Mouse (Mus musculus): ENCODE data around the gene Cpeb2. TPM values are rescaled to one million over a fixed set of nuclear protein-coding genes. Genes with fewer than 3 reads are reported as not detected.

The Cpeb2 gene
- total and polyA plus RNA-seq, 3 experiments, result 0.25 to 1.0 (median 0.52) TPM

- Histone ChIP-seq H3K4me2 (ENCODE audit: insufficient read depth, low read depth, poor library complexity, severe bottlenecking) (no peak overlapping the region), H3K4me3 (replicated peaks in 1 of 3; ENCODE audit: low read depth in 2 of 3, low read length in 2 of 3, poor library complexity in 1 of 3) (no peak overlapping the region), H3K36me3 (replicated peaks in 1 of 2; ENCODE audit: control insufficient read depth in 1 of 2, insufficient read depth in 1 of 2, low read length in 1 of 2) (peaks cover 0 to 11% of the 10 kb centered on the region in 2 experiments), H3K79me2 (replicated peaks; ENCODE audit: control insufficient read depth, extremely low read depth, insufficient read depth, poor library complexity, severe bottlenecking) (no peaks in the 10 kb centered on the region), H3K9me3 (replicated peaks; ENCODE audit: low read length) (no peaks in the 10 kb centered on the region), H3K9ac (ENCODE audit: insufficient read depth, low read depth) (no peak overlapping the region), H3K27me3 (replicated peaks) (no peaks in the 10 kb centered on the region), H3K27ac (ENCODE audit: insufficient read depth, low read depth) (no peak overlapping the region), H3K4me1 (ENCODE audit: control insufficient read depth in 1 of 2, insufficient read depth in 2 of 2) (no peaks in the 10 kb centered on the region)
- no peak for DNase-seq (ENCODE audit: extremely low read depth)
- in situ Hi-C loops (cut with MboI; ENCODE audit: low pct_ligation_motif_present, low pct_unique_long_range_greater_than_20kb, low sequenced_read_pairs), result loop anchor here (25.0 kb wide), 1 partner anchor 115 kb away; no protein-coding TSS in a partner anchor
- dilution Hi-C loops (cut with MboI; ENCODE audit: extremely low pct_ligation_motif_present, extremely low pct_unique_long_range_greater_than_20kb, low sequenced_read_pairs), result no loop called here
- no peak for TF ChIP-seq PAX5 (IDR thresholded peaks at IDR 0.05; ENCODE audit: low read length)
- TF ChIP-seq RAD21 (IDR thresholded peaks at IDR 0.05; ENCODE audit: low read depth, low read length), result no peak
- TF ChIP-seq UBTF (IDR thresholded peaks at IDR 0.05; ENCODE audit: low read depth, low read length), result no peak
- TF ChIP-seq RCOR1 (conservative IDR thresholded peaks at IDR 0.05; ENCODE audit: low read depth, low read length), result no peak
- TF ChIP-seq EP300 (IDR thresholded peaks at IDR 0.05; ENCODE audit: low read length), result no peak
- TF ChIP-seq MAZ (IDR thresholded peaks at IDR 0.05; ENCODE audit: low read depth, low read length), result no peak
- TF ChIP-seq ETS1 (conservative IDR thresholded peaks at IDR 0.05; ENCODE audit: low read depth, low read length), result no peak
- TF ChIP-seq BHLHE40 (IDR thresholded peaks at IDR 0.05; ENCODE audit: low read depth, low read length), result no peak
- no peak for TF ChIP-seq MAFK (IDR thresholded peaks at IDR 0.05; ENCODE audit: insufficient replicate concordance, low read length)
- no peak for TF ChIP-seq IRF4 (IDR thresholded peaks at IDR 0.05; ENCODE audit: low read depth, low read length)
- TF ChIP-seq JUN (IDR thresholded peaks at IDR 0.05; ENCODE audit: insufficient read depth, low read depth, low read length), result no peak
- TF ChIP-seq MXI1 (IDR thresholded peaks at IDR 0.05; ENCODE audit: low read depth, low read length), result no peak
- TF ChIP-seq TBP (conservative IDR thresholded peaks at IDR 0.05; ENCODE audit: low read depth, low read length), result no peak
- no peak for TF ChIP-seq HCFC1 (IDR thresholded peaks at IDR 0.05; ENCODE audit: low read depth, low read length)
- no peak for TF ChIP-seq CHD2 (IDR thresholded peaks at IDR 0.05; ENCODE audit: low read length)
These were observed 14.0 kb downstream of the Cpeb2 start for GRCm38 (mm10) chr5:43246954-43247353.

- no peak overlapping the region for H3K9ac ChIP-seq (ENCODE audit: insufficient read depth, low read depth)
- no peaks in the 10 kb centered on the region for H3K27me3 ChIP-seq (replicated peaks)
- peaks cover 0 to 11% of the 10 kb centered on the region in 2 experiments for H3K36me3 ChIP-seq (replicated peaks in 1 of 2; ENCODE audit: control insufficient read depth in 1 of 2, insufficient read depth in 1 of 2, low read length in 1 of 2)
- H3K79me2 ChIP-seq (replicated peaks; ENCODE audit: control insufficient read depth, extremely low read depth, insufficient read depth, poor library complexity, severe bottlenecking), result no peaks in the 10 kb centered on the region
- H3K4me3 ChIP-seq (replicated peaks in 1 of 3; ENCODE audit: low read depth in 2 of 3, low read length in 2 of 3, poor library complexity in 1 of 3), result no peak overlapping the region
- no peak for DNase-seq (ENCODE audit: extremely low read depth)
- no peaks in the 10 kb centered on the region for H3K9me3 ChIP-seq (replicated peaks; ENCODE audit: low read length)
- TF ChIP-seq BHLHE40 (IDR thresholded peaks at IDR 0.05; ENCODE audit: low read depth, low read length), result no peak
- no peak for TF ChIP-seq USF1 (IDR thresholded peaks at IDR 0.05; ENCODE audit: low read depth, low read length)
- no peak for TF ChIP-seq ETS1 (conservative IDR thresholded peaks at IDR 0.05; ENCODE audit: low read depth, low read length)
- TF ChIP-seq TBP (conservative IDR thresholded peaks at IDR 0.05; ENCODE audit: low read depth, low read length), result no peak
- no peak for TF ChIP-seq ZKSCAN1 (IDR thresholded peaks at IDR 0.05; ENCODE audit: borderline replicate concordance, low read depth, low read length)
- TF ChIP-seq RAD21 (IDR thresholded peaks at IDR 0.05; ENCODE audit: low read depth, low read length), result no peak
- no peak for TF ChIP-seq NELFE (IDR thresholded peaks at IDR 0.05; ENCODE audit: low read depth, low read length)
- TF ChIP-seq HCFC1 (IDR thresholded peaks at IDR 0.05; ENCODE audit: low read depth, low read length), result no peak
- in situ Hi-C loops (cut with MboI; ENCODE audit: low pct_ligation_motif_present, low pct_unique_long_range_greater_than_20kb, low sequenced_read_pairs), result loop anchor here (25.0 kb wide), 1 partner anchor 114 kb away; no protein-coding TSS in a partner anchor
- H3K27ac ChIP-seq (ENCODE audit: insufficient read depth, low read depth), result no peak overlapping the region
- dilution Hi-C loops (cut with MboI; ENCODE audit: extremely low pct_ligation_motif_present, extremely low pct_unique_long_range_greater_than_20kb, low sequenced_read_pairs), result no loop called here
- no peaks in the 10 kb centered on the region for H3K4me1 ChIP-seq (ENCODE audit: control insufficient read depth in 1 of 2, insufficient read depth in 2 of 2)
- no peak overlapping the region for H3K4me2 ChIP-seq (ENCODE audit: insufficient read depth, low read depth, poor library complexity, severe bottlenecking)
These were observed 15.0 kb downstream of the Cpeb2 start for GRCm38 (mm10) chr5:43248001-43248430.
